Mouse (Mus musculus): ENCODE results near the gene Ufm1. TPM values are rescaled to one million over a fixed set of nuclear protein-coding genes. Genes with fewer than 3 reads are reported as not detected.

The Ufm1 gene
- 46.5 and 50.3 TPM in 2 replicates for polyA plus RNA-seq (2011; ENCODE audit: insufficient read depth, insufficient read length, low read depth, missing spikeins)

- Histone ChIP-seq H3K4me1 (ENCODE audit: control insufficient read depth, insufficient read depth, low read length) (peaks cover 4% of the 10 kb centered on the region), H3K27ac (ENCODE audit: insufficient read depth, low read length) (no peak within 1 kb of the TSS), H3K36me3 (ENCODE audit: control insufficient read depth, insufficient read depth, low read length, poor library complexity, severe bottlenecking) (peaks cover 7% of the 10 kb centered on the region), H3K27me3 (ENCODE audit: control insufficient read depth, insufficient read depth, low read length, poor library complexity, severe bottlenecking) (no peaks in the 10 kb centered on the region), H3K9me3 (replicated peaks; ENCODE audit: control insufficient read depth, insufficient read depth, low read length, poor library complexity, severe bottlenecking) (no peaks in the 10 kb centered on the region), H3K9ac (ENCODE audit: low read depth, poor library complexity, severe bottlenecking) (peak within 1 kb of the TSS; percentile 62), H3K4me3 (ENCODE audit: low read depth, low read length) (peak within 1 kb of the TSS; percentile 100)
- TF ChIP-seq POLR2A (IDR thresholded peaks at IDR 0.05; ENCODE audit: insufficient read depth, low read length) = no peak
- no peak for TF ChIP-seq CTCF (IDR thresholded peaks at IDR 0.05; ENCODE audit: low read depth, low read length)
- TF ChIP-seq EP300 (IDR thresholded peaks at IDR 0.05; ENCODE audit: insufficient read depth, low read depth, low read length) = no peak
These were observed at the start of gene Ufm1 for GRCm38 (mm10) chr3:53863383-53864220. Gene Ufm1, minus strand, starts transcription at chr3:53863830.

GRCm38 (mm10) chr3:53890619-53891540, 27.2 kb upstream of the Ufm1 start:
- H3K4me1 ChIP-seq (ENCODE audit: control insufficient read depth, insufficient read depth, low read length) = no peaks in the 10 kb centered on the region
- H3K27ac ChIP-seq (ENCODE audit: insufficient read depth, low read length) = no peak overlapping the region
- H3K36me3 ChIP-seq (ENCODE audit: control insufficient read depth, insufficient read depth, low read length, poor library complexity, severe bottlenecking) = no peaks in the 10 kb centered on the region
- no peak overlapping the region for H3K9ac ChIP-seq (ENCODE audit: low read depth, poor library complexity, severe bottlenecking)
- H3K9me3 ChIP-seq (replicated peaks; ENCODE audit: control insufficient read depth, insufficient read depth, low read length, poor library complexity, severe bottlenecking) = peaks cover 7% of the 10 kb centered on the region
- TF ChIP-seq EP300 (IDR thresholded peaks at IDR 0.05; ENCODE audit: insufficient read depth, low read depth, low read length) (no peak), CTCF (IDR thresholded peaks at IDR 0.05; ENCODE audit: low read depth, low read length) (no peak), POLR2A (IDR thresholded peaks at IDR 0.05; ENCODE audit: insufficient read depth, low read length) (no peak)
- no peaks in the 10 kb centered on the region for H3K27me3 ChIP-seq (ENCODE audit: control insufficient read depth, insufficient read depth, low read length, poor library complexity, severe bottlenecking)
- H3K4me3 ChIP-seq (ENCODE audit: low read depth, low read length) = no peak overlapping the region

GRCm38 (mm10) chr3:53871596-53871995, 8.0 kb upstream of the Ufm1 start:
- Histone ChIP-seq H3K9me3 (replicated peaks; ENCODE audit: control insufficient read depth, insufficient read depth, low read length, poor library complexity, severe bottlenecking) (no peaks in the 10 kb centered on the region), H3K27ac (ENCODE audit: insufficient read depth, low read length) (no peak overlapping the region), H3K4me1 (ENCODE audit: control insufficient read depth, insufficient read depth, low read length) (peaks cover 13% of the 10 kb centered on the region), H3K36me3 (ENCODE audit: control insufficient read depth, insufficient read depth, low read length, poor library complexity, severe bottlenecking) (no peaks in the 10 kb centered on the region), H3K4me3 (ENCODE audit: low read depth, low read length) (no peak overlapping the region), H3K9ac (ENCODE audit: low read depth, poor library complexity, severe bottlenecking) (no peak overlapping the region), H3K27me3 (ENCODE audit: control insufficient read depth, insufficient read depth, low read length, poor library complexity, severe bottlenecking) (no peaks in the 10 kb centered on the region)
- TF ChIP-seq EP300 (IDR thresholded peaks at IDR 0.05; ENCODE audit: insufficient read depth, low read depth, low read length) (no peak), POLR2A (IDR thresholded peaks at IDR 0.05; ENCODE audit: insufficient read depth, low read length) (no peak), CTCF (IDR thresholded peaks at IDR 0.05; ENCODE audit: low read depth, low read length) (no peak)

GRCm38 (mm10) chr3:53870482-53870881, 6.9 kb upstream of the Ufm1 start:
- no peak for TF ChIP-seq POLR2A (IDR thresholded peaks at IDR 0.05; ENCODE audit: insufficient read depth, low read length)
- no peak for TF ChIP-seq EP300 (IDR thresholded peaks at IDR 0.05; ENCODE audit: insufficient read depth, low read depth, low read length)
- no peak for TF ChIP-seq CTCF (IDR thresholded peaks at IDR 0.05; ENCODE audit: low read depth, low read length)
- Histone ChIP-seq H3K27ac (ENCODE audit: insufficient read depth, low read length) (no peak overlapping the region), H3K9me3 (replicated peaks; ENCODE audit: control insufficient read depth, insufficient read depth, low read length, poor library complexity, severe bottlenecking) (no peaks in the 10 kb centered on the region)

GRCm38 (mm10) chr3:53869263-53869662, 5.6 kb upstream of the Ufm1 start:
- H3K4me1 ChIP-seq (ENCODE audit: control insufficient read depth, insufficient read depth, low read length) = peaks cover 13% of the 10 kb centered on the region
- H3K4me3 ChIP-seq (ENCODE audit: low read depth, low read length) = no peak overlapping the region
- H3K9ac ChIP-seq (ENCODE audit: low read depth, poor library complexity, severe bottlenecking) = no peak overlapping the region
- H3K27ac ChIP-seq (ENCODE audit: insufficient read depth, low read length) = peak overlapping the region; percentile 65; the same call in 1 of the 2 replicates
- TF ChIP-seq EP300 (IDR thresholded peaks at IDR 0.05; ENCODE audit: insufficient read depth, low read depth, low read length) (no peak), POLR2A (IDR thresholded peaks at IDR 0.05; ENCODE audit: insufficient read depth, low read length) (no peak), CTCF (IDR thresholded peaks at IDR 0.05; ENCODE audit: low read depth, low read length) (no peak)
- no peaks in the 10 kb centered on the region for H3K9me3 ChIP-seq (replicated peaks; ENCODE audit: control insufficient read depth, insufficient read depth, low read length, poor library complexity, severe bottlenecking)
- no peaks in the 10 kb centered on the region for H3K36me3 ChIP-seq (ENCODE audit: control insufficient read depth, insufficient read depth, low read length, poor library complexity, severe bottlenecking)
- no peaks in the 10 kb centered on the region for H3K27me3 ChIP-seq (ENCODE audit: control insufficient read depth, insufficient read depth, low read length, poor library complexity, severe bottlenecking)

More at GRCm38 (mm10) chr3:53870482-53870881, 6.9 kb upstream of the Ufm1 start:
- Histone ChIP-seq H3K9ac (ENCODE audit: low read depth, poor library complexity, severe bottlenecking) (no peak overlapping the region), H3K4me1 (ENCODE audit: control insufficient read depth, insufficient read depth, low read length) (peaks cover 13% of the 10 kb centered on the region), H3K27me3 (ENCODE audit: control insufficient read depth, insufficient read depth, low read length, poor library complexity, severe bottlenecking) (no peaks in the 10 kb centered on the region), H3K4me3 (ENCODE audit: low read depth, low read length) (no peak overlapping the region), H3K36me3 (ENCODE audit: control insufficient read depth, insufficient read depth, low read length, poor library complexity, severe bottlenecking) (no peaks in the 10 kb centered on the region)

Measured in ES-Bruce4 (cell line).